Mouse (Mus musculus) left cerebral cortex, adult 9 months (tissue): ENCODE results near the gene Pomp.

Source experiments
- DNase-seq, 2 experiments: peaks; one replicate each; pipeline ENCODE4 v3.0.0; 2022; ENCODE audit warnings: low spot score in 2 of 2

Pomp gene

DNA sequence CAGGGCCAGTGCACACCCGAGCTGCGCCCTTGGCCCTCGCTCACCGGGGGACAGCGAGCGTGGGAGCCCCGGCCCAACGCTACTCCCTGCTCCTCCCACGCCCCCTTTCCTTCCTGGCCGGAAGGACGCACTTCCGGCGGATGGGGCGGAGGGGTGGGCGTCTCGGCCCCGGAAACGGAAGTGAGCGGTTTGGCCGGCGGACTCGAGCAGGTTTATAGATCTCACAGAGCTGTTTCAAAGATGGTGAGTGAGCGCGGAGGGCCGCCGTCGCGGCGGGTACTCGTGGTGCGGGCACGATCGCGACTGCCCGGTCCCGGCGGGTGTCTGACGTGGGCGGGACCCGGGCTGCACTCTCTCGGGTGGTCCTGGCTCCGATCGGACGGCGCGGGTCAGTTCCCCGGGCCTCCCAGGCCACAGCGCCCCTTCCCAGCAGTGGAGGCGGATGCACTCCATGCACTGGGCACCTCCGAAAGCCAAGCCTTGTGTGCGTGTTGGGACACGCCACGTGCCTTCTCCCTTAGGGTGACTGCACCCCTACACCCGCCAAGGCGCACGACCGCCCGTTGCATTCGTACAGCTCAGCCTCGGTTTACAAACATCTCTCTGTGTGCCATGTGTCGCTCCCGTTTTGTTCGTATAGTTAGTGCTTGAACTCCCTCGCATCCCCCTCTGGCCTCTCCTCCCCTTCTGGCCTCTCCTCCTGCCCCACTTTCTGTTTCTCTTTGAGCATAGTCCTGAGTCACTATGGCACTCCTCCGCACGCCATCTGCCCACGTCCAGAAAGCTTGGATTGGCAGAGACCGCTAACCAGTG lies at the start of gene Pomp:
Gene Pomp, plus strand, starts transcription at position 13 of the 813 bp plus-strand sequence.
- peak; percentile 73 to 92 for DNase-seq

DNA sequence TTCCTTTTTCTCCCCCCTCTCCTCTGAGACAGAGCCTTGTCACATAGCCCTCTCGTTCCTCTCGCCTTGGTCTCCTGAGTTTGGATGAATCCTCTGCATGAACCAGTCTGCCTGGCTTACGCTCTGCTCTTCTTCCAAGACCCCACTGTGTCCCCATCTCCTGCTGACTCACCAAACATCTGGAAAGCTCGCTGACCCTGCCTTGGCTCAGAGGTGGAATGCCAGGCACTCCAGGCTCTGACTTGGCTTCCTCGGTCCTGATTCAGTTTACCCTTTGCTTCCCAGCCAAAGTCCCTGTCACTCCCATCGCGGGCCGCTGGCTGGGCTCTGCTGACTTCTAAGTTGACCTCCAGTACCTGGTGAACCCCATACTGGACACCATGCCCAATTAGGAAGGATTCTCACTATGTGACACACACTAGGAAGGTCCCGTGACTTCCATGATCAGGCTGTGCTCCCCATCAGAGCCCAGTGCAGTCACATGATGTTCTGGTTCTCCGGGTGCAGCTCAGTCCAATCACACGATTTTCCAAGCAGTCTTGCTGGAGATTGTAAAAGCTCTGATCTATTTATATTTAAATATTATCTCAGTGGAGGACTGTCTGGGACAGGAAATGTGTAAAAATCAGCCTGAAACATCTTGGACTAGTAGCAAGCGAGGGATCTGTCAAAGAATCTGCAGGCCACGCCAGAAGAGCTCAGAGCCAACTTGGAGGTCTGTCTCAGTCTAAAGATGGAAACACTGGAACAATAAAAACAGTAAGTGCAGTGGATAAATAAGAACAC lies 47.8 kb upstream of the Pomp start:
- DNase-seq, result no peak

DNA sequence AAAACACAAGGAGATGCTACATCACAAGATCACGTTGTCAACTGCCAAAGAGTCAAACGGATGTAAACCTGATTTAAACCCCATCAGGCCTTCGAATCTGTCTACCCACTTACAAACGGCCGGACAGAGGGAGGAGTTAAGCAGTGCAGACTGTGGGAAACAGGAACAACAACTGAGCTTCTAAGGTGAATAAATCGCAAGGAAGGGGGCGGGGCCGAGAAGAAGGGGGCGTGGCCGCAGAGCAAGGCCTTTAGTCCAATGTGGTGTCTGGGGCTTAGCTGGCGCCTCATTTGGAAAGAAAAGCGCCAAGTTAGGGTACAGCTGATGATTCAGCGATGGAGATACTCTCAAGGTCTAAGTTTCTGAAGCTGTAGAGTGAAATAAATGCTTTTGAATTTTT lies 45.3 kb upstream of the Pomp start:
- DNase-seq, result no peak

DNA sequence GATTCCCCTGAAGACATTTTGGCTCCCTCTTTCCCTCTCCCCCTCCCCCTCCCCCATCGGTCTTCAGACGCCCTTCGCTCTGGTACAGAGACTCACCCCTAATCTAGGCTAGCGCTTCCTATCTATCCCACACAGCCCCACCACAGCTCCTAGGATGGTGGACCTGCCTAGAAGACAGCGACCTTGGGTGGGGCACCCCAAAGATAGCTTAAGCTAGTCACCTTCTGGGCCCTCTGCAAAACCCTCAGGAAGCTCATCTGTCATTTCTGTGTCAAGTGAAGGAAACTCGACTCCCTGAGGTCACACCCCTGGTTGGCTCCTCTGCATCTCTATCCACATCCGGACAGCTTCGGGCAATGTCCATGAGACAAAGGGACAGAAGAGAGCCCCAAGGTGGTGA lies 44.7 kb upstream of the Pomp start:
- DNase-seq, result no peak

DNA sequence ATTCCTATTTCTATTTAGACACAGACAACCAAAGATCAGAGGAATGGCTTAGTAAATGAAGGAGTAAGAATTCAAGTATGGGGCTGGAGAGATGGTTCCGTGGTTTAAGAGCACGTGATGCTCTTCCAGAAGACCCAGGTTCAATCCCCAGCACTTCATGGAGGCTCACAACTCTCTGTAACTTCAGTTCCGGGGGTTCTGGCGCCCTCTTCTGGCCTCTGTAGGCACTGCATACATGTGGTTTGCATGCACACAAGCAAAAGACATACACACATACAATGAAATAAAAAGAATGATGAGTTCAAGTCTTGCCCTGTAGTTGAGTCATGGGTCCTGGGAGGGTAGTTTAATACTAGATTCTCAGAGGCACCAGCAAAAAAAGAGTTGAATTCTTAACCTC lies 43.8 kb upstream of the Pomp start:
- no peak for DNase-seq

DNA sequence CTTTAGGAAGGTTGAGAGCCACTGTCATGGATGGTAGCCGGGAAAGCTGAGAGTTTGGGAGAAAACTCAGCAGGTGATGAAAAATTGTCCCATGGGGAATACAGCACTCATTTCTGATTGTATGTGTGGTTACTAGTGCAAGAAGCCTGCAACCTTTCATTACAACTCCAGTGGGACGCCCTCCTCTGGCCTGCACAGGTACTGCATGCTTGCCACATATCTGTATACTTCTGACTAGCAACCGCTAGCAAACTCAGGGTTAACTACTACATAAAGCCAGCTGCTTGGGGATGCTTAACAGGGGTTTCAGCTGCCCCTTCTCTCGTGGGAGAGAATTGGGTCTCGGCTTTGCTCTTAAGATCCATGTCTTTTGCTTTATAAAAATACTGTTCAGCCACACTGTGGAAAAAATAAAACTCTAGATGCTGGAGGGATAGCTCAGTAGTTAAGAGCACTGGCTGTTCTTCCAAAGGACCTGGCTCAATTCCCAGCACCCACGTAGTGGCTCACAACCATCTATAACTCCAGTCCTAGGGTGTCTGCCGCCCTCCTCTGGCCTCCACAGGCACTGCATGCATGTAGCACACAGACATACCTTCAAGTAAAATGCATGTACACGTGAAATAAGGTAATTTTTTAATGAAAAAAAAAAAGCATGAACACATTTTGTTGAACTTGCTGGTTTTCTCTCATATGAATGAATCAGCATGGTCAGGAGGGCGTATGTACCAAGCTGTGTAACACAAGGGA lies 42.3 kb upstream of the Pomp start:
- DNase-seq, result no peak

DNA sequence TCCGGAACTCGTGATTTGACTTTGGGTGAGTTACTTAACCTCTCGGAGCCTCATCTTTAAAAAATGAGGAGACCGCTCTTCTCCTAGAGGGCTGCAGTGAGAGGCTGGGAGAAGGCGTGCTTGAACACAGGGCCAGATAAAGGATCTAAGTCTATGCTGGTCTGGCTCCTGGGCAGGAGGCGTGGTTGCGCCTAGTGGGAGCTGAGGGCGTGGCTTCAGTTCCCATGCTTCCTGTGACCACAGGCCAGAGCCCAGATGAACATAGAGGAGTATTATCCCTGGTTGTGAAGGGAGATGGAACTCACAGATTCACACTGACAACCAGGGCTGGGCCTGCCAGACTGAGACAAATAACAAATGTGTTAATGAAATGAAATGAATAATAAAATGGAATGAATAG lies 41.4 kb upstream of the Pomp start:
- DNase-seq, result no peak

DNA sequence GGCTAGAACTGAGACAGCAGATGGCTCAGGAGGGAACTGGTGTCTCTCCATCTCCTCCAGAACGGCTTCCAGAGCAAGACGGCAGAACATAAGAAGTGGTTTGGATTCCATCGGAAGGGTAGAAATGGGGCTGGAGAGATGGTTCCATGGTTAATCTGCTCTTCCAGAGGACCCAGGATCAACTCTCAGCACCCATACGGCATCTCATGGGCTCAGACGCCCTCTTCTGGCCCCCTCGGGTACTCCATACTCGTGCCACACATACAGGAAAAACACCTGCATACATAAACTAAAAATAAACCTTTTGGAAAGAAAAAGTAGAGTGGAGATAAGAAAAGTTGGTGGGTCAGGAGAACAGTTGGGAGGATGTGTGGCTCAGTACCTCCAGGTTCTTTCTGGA lies 40.4 kb upstream of the Pomp start:
- no peak for DNase-seq

DNA sequence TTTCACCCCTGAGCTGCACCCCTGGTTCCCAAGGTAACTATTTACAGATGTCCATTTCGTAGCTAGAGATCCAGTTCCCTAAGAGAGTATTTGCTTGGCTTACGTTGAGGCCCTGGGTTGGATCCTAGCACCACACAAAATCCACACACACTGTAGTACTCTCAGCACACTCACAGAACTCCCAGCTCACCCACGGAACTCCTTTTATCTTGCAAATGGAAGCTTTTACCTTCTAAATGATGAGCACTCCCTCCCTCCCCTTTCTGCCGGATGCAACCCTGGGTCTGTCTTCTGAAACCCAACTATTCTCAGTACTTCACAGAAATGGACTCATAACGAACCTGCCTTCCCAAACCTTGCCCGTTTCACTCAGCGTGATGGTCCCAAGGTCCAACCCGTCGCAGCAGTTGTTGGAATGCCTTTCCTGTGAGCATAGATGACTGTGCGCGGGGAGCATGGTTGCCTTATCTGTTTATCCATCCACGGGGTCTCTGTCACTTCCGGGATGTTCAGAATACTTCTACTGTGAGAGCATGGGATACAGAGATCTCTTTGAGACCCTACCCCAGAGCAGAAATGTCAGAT lies 36.1 kb upstream of the Pomp start:
- DNase-seq, result no peak

DNA sequence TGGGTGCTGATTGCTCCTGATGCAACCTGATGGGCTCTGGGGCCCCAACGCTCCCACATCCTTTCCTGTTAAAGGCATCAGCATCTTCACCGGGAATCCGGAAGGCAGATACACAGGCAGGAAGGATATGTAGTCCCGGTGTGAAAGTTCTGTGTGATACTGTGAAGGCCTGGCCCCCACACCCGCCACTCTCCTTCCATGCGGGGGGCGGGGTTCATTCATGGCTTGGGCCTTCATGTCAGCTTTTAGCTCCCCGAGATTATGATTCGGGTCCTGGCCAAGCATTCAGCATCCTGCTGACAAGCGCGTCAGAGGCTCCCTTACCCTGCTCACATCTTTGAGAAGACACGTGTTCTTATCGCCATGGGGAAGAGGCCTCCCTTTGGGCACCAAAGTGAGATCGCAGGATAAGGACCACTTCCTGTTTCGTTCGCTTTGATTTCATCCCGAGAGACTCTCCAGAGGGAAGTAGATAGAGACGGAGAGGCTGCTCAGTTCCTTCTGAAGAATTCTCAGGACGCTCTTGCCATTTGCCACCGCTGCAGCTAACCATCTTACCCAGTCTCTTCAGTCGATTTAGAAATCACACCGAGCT lies 34.8 kb upstream of the Pomp start:
- DNase-seq, result no peak

DNA sequence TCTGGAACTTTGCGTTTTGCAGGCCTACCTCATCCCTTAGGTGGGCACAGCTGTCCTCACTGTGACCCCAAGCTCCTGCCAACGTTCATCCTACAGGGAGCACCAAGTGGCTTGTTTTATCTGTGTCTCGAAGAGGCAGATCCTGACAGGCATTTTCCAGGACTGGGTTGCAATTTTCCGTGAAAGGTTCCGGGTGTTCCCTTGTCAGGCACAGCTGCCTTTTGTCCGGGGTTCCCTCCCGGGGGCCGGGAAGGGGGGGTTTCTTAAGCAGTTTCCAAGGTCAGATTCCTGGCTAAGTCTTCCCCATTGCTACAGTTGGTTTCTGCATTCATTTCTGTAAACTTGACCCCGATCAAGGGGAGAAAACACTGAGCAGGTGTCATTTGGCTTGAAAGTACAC lies 34.2 kb upstream of the Pomp start:
- DNase-seq, result no peak

DNA sequence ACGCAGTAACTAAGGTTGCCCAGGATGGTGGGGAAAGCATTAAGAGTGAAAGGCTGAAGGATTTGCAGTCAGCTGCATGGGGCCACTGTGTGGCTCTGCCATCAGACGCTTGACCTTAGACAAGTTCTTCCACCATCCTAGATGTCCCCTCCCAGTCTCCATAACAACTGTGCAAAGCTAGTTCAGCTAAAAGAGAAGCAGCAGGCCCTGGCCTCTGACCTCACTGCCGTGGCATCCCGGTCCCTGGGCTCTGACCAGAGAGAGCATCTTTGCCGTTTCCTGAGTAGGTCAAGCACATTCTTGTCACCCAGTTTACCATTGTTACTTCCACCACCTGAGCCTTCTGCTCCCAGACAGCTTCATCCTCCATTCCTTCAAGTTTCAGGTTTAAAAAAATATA lies 33.7 kb upstream of the Pomp start:
- no peak for DNase-seq

DNA sequence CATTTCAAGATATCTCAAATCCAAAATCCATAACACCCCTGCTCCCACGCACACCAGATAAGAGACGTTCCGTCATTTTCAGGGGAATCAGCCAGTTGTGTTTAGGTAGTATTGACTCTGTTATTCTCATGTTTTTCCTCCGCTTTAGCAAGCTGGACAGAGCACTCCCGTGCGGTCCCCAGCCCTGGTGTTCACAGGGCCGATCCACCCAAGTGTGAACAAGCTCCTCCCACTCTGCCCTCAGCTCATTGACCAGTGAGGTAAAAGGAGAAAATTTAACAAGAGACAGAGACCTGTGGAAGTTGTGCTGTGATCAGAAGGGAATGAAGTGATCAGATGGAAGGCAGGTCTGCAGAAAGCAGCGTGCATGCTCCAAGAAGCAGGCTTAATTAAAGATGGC lies 31.4 kb upstream of the Pomp start:
- DNase-seq, result no peak

DNA sequence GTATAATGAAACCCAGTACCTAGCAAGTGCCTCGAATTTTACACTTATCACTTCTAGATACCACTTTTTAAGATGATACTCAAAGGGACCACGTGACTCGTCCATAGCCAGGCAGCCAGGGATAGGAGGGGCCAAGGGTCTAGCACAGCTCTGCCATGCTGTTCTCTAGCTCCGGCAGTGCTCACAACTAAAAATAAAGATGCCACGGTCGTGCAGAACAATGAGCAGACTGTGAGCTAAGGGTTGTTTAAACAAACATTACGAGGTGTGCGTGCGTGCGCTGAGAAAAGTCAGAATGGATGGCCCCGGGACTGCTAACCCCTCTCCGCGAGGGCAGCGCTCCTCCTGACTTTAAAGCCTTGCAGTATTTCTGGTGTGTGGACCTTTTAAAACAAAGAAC lies 27.4 kb upstream of the Pomp start:
- no peak for DNase-seq

DNA sequence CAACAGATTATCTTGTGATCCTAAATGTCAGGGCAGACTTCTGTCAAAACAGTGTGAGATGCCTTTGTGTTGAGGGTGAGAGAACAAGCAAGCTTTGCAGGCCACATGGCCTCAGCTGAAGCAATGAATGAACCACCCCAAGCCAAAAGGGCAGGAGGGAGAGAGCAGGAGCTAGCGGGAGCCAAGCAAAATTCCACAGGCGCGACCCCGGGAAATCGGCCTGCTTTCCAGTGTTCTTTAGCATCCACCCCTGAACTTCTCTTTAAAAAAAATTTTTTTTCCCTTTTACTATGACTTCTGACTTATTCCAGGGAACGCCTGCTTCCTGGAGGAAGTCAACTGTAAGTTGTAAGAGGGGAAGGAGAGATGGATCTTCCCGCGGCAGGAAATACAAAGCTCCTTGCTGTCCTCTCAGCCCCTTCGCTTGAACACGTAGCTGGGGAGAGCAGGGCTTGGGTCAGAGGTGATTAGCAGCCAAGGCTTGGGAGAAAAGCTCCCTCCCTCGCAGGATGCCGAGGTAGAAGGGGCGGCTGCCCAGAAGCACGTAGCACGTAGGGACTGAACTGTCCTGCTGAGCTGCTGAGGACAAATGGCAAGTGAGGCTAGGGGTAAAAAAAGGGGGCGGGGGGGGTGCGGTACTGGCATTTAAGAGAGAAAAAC lies 25.3 kb upstream of the Pomp start:
- no peak for DNase-seq

DNA sequence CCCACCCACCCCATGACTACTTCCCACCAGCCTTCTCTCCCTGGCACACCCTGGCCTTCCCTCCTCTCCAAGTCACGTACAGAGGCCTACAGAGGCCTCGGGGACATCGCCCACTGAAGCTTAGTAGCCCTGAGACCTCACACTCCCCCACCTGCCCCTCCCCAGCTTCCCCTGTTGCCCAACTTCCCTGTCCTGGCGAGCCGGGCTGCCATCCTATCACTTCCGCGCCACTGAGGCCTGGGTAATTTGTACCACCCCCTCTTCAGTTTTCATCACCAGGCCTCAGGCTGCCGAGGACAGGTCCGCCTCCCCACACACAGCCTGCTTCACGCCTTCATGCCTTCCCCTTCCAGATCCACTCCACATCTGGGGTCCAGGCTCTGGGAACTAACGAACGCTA lies 20.8 kb upstream of the Pomp start:
- DNase-seq, result no peak

DNA sequence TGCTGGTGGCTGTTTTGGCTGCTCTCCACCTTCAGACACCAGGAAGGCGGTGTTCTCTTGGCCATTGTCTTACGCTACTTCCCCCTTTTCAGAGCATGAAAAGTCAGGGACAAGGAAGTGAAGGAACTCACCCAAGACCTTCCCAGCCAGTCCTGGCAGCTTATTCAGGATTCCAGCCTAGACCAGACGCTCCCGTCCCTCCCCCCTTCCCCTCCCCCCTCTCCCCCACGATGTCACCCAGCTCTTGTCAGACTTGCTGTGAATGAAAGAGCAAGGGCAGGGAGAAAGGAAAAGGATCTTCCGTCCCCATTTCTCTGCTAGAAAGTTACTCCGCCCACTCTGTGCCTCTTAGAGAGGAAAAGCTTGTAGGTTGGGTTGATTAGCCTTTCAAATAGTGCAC lies 16.9 kb upstream of the Pomp start:
- no peak for DNase-seq

DNA sequence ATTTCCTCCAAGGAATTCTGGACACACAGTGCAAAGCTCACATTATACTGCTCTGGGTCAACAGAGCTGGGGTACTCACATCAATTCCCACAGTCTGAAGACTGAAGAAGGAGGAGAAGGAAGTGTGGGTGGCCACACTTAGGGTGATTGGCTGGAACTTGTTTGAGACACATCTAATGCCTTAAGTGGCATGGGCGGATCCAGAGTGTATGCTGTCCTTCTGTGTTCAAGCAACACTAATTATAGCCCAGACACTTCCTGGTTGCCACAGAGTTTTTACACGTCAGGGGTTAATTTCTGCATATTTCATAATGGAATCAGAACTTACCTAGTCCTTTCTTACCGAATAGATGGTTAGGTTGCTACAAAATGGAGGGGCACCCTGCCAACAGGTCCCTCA lies 14.9 kb upstream of the Pomp start:
- no peak for DNase-seq

DNA sequence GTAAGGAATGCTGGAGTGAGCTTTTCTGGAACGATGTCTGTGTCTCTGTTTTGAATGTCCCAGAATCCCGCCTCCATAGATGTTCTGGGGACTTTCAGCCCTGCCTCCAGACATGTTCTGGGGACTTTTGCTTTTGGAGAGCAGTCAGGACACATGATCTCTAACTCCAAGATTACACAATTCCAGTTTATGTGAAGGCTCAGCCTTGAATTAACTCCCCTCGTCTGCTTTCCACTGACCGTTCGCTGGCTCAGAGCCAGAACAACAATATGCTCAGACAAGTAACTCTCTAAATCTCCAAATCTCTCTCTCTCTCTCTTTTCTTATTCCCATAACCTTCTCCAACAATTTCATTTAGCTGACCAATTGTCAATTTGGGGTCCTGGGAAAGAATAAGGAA lies 12.9 kb upstream of the Pomp start:
- DNase-seq, result no peak

DNA sequence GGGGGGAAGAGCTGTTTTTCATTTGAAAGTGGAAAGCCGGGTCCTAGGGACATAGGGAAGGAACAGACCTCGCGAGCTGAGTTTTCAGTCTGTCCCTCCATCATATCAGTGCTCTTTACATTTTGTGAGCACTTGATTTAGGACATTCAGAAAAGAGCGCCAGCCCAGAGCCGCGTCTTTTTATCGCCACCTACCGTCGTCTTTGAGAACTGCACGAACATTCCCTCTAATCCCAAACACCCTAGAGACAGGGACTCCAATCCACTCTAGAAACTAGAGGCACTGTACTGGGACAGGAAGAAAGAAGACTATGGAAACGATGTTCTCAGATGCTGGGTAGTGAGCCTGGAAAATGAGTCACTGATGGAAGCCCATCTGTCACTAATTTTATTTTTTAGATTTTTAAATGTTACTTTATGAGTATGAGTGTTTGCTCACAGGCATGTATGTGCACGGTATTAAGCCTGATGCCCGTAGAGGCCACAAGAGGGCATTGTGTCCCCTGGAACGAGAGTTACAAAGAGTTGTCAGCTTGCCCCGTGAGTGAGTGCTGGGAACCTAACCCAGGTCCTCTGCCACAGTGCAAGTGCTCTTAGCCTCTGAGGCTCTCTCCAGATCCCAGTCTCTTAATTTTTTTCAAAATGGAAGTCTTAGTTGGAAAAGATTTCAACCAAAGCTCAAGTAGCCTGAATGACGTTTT lies 11.9 kb upstream of the Pomp start:
- DNase-seq, result peak in 1 of 2 experiments; percentile 80

DNA sequence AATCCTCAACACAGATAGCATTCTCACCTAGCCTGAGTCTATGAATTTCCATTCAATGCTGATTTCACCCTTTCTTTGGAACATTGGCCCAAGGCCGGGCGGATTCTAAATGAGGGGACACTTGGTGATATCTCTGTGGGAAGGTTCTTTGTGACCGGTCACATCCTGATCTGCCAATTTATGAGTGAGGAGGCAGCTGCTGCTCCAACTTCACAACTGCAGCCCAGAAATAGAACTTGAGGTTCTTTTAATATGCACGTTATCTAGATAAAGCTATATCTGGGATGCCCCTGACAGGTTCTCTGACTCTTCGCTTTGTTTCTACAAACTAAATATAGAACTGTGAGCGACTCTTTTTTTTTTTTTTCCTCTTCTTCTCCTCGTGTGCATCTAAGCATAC lies 10.1 kb upstream of the Pomp start:
- DNase-seq, result no peak
